Mouse (Mus musculus) liver, embryonic 14.5 days (tissue): ENCODE measurements around the gene Grk2.
A peak's percentile ranks its signal among the peaks of the same experiment; 100 is the strongest.

Source experiments
- CTCF ChIP-seq: IDR thresholded peaks from 2 replicates; pipeline ENCODE4 v1.5.1; 2016; ENCODE audit warnings: antibody characterized with exemption, low read depth, control low read depth
- EP300 ChIP-seq: IDR thresholded peaks from 2 replicates; pipeline ENCODE4 v1.6.1; 2016; ENCODE audit warnings: antibody characterized with exemption, low read depth

DNA sequence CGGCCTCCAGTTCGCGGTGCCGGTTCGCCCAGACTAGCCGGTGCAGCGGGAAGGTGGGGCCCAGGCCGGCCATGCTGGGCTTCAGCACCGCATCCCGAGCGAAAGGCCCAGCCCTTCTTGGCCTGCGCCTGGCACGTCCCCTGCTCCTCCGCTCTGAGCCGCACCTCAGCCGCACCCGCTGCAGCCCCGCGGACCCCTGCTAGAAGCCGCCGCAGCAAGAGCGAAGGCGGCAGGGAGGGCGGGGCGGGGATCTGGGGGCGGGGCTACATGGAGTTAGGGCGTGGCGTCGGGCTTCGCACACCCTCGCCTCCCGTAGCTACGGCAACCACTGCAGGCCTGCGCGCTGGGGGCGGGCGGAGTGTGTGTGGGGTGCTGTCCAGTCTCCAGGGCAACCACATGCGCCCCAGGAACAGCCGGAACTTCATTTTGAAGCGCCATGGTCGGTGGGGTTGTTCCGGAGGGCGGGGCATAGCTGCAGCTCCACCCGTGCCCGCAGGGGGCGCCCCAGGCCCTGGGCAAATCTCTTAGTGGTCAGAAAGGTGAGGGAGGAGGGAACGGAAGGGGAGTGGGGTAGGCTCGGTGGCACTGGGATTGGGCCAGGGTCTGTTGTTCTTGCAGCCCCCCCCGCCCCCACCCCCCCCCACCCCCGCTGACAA is 23.0 kb downstream of the Grk2 start, which contains the start of gene Ankrd13d:
- TF ChIP-seq CTCF (peak; percentile 85), EP300 (no peak)
